In the genomic region with DNA sequence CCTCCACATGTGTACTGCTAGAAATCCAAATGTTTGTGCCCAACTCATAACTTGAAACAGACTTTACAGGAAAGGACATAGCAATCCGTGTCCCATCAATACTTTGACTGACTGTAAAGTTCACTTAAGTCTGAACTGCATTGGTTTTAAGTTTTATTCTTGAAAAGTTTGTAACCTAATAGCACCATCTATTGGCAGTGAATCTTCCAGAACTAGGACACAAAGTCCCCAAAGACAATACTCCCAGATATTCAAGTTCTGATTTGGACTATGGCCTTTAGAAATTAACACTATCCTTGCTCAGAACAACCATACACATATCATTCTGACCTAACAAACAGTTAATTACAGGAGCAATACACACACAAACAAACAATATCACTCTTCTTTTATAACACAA, we compare ENCODE assay signal across 23 mouse cellular contexts.
A peak's percentile ranks its signal among the peaks of the same experiment; 100 is the strongest.
DNase-seq lines count a peak whose midpoint lies in the region; ATAC-seq and TF ChIP-seq lines count a peak whose summit lies in the region.
"Had no signal": no experiment of that assay in that cellular context is flagged by ENCODE, and none has a peak within 500 bp of the region (broad histone marks: within the 10 kb centered on the region; RNA-seq: fewer than 3 reads in every experiment).

No protein-coding gene starts in this region.

- H3K9ac ChIP-seq in embryonic facial prominence, embryonic 14.5 days (ENCODE audit: low read depth, low read length), result no peak overlapping the region
- no peak overlapping the region for H3K9ac ChIP-seq in intestine, postnatal 0 days (ENCODE audit: low read depth, low read length)
- H3K9ac ChIP-seq in intestine, embryonic 15.5 days, result no peak overlapping the region
- H3K9ac ChIP-seq in midbrain, embryonic 14.5 days (replicated peaks; ENCODE audit: low read length), result no peak overlapping the region
- H3K9ac ChIP-seq in stomach, postnatal 0 days (ENCODE audit: low read length), result no peak overlapping the region
- H3K9ac ChIP-seq: embryonic facial prominence, embryonic 15.5 days; hindbrain, embryonic 12.5 days; kidney, embryonic 15.5 days; liver, embryonic 13.5 days; lung, embryonic 15.5 days; neural tube, embryonic 13.5 days had no signal

- 0 out of 2 replicates have a peak, but pooled peaks have one; percentile 24 for TF ChIP-seq CTCF in intestine, postnatal 0 days (IDR thresholded peaks at IDR 0.05; ENCODE audit: low read depth)
- peak; percentile 46 for TF ChIP-seq CTCF in stomach, postnatal 0 days (IDR thresholded peaks at IDR 0.05; ENCODE audit: low read depth)

- 54% methylated on average over 1 of the region's 1 CpGs for WGBS in embryonic facial prominence, embryonic 14.5 days
- 66% methylated on average over 1 of the region's 1 CpGs for WGBS in embryonic facial prominence, embryonic 10.5 days
- 37% methylated on average over 1 of the region's 1 CpGs for WGBS in intestine, postnatal 0 days
- 50% methylated on average over 1 of the region's 1 CpGs for WGBS in intestine, embryonic 15.5 days
- 74% methylated on average over 1 of the region's 1 CpGs for WGBS in midbrain, embryonic 14.5 days
- WGBS in midbrain, embryonic 10.5 days, result 82% methylated on average over 1 of the region's 1 CpGs
- WGBS in stomach, postnatal 0 days, result 46% methylated on average over 1 of the region's 1 CpGs

- no peak overlapping the region for H3K4me3 ChIP-seq in embryonic facial prominence, embryonic 14.5 days (ENCODE audit: low read depth, low read length)
- H3K4me3 ChIP-seq in embryonic facial prominence, embryonic 10.5 days, result no peak overlapping the region
- H3K4me3 ChIP-seq in intestine, postnatal 0 days (ENCODE audit: low read depth, low read length), result no peak overlapping the region
- no peak overlapping the region for H3K4me3 ChIP-seq in intestine, embryonic 15.5 days (replicated peaks)
- no peak overlapping the region for H3K4me3 ChIP-seq in midbrain, embryonic 14.5 days (replicated peaks; ENCODE audit: low read depth, low read length)
- H3K4me3 ChIP-seq in midbrain, embryonic 10.5 days, result no peak overlapping the region
- H3K4me3 ChIP-seq in stomach, postnatal 0 days (ENCODE audit: low read depth, low read length), result no peak overlapping the region
- H3K4me3 ChIP-seq: embryonic facial prominence, embryonic 15.5 days; heart, embryonic 10.5 days; hindbrain, embryonic 12.5 days; kidney, embryonic 15.5 days; liver, embryonic 13.5 days; lung, embryonic 15.5 days; neural tube, embryonic 13.5 days had no signal

- H3K4me1 ChIP-seq in embryonic facial prominence, embryonic 14.5 days (ENCODE audit: control insufficient read depth, insufficient read depth, low read length), result no peaks in the 10 kb centered on the region
- no peaks in the 10 kb centered on the region for H3K4me1 ChIP-seq in embryonic facial prominence, embryonic 10.5 days
- no peaks in the 10 kb centered on the region for H3K4me1 ChIP-seq in intestine, postnatal 0 days (replicated peaks; ENCODE audit: control insufficient read depth, insufficient read depth, low read length)
- no peaks in the 10 kb centered on the region for H3K4me1 ChIP-seq in intestine, embryonic 15.5 days (replicated peaks)
- H3K4me1 ChIP-seq in midbrain, embryonic 14.5 days (ENCODE audit: control insufficient read depth, insufficient read depth, low read length), result no peaks in the 10 kb centered on the region
- no peaks in the 10 kb centered on the region for H3K4me1 ChIP-seq in midbrain, embryonic 10.5 days
- no peaks in the 10 kb centered on the region for H3K4me1 ChIP-seq in stomach, postnatal 0 days (replicated peaks; ENCODE audit: control insufficient read depth, insufficient read depth)
- H3K4me1 ChIP-seq: embryonic facial prominence, embryonic 15.5 days; heart, embryonic 10.5 days; hindbrain, embryonic 12.5 days; kidney, embryonic 15.5 days; liver, embryonic 13.5 days; lung, embryonic 15.5 days; neural tube, embryonic 13.5 days had no signal

- no peak for TF ChIP-seq EP300 in stomach, postnatal 0 days (optimal IDR thresholded peaks at IDR 0.05)

- H3K9me3 ChIP-seq in embryonic facial prominence, embryonic 14.5 days (ENCODE audit: control insufficient read depth, low read length), result no peaks in the 10 kb centered on the region
- H3K9me3 ChIP-seq in embryonic facial prominence, embryonic 10.5 days, result no peaks in the 10 kb centered on the region
- no peaks in the 10 kb centered on the region for H3K9me3 ChIP-seq in intestine, postnatal 0 days (ENCODE audit: control insufficient read depth)
- H3K9me3 ChIP-seq in intestine, embryonic 15.5 days, result no peaks in the 10 kb centered on the region
- no peaks in the 10 kb centered on the region for H3K9me3 ChIP-seq in midbrain, embryonic 14.5 days (ENCODE audit: control insufficient read depth, low read length)
- H3K9me3 ChIP-seq in midbrain, embryonic 10.5 days (replicated peaks), result no peaks in the 10 kb centered on the region
- H3K9me3 ChIP-seq in stomach, postnatal 0 days (ENCODE audit: control insufficient read depth, low read length), result no peaks in the 10 kb centered on the region
- H3K9me3 ChIP-seq: embryonic facial prominence, embryonic 15.5 days; heart, embryonic 10.5 days; hindbrain, embryonic 12.5 days; kidney, embryonic 15.5 days; liver, embryonic 13.5 days; lung, embryonic 15.5 days; neural tube, embryonic 13.5 days had no signal

- no peak overlapping the region for H3K4me2 ChIP-seq in embryonic facial prominence, embryonic 14.5 days (ENCODE audit: low read depth, low read length)
- H3K4me2 ChIP-seq in intestine, postnatal 0 days (replicated peaks; ENCODE audit: low read depth), result no peak overlapping the region
- no peak overlapping the region for H3K4me2 ChIP-seq in intestine, embryonic 15.5 days (replicated peaks)
- H3K4me2 ChIP-seq in midbrain, embryonic 14.5 days (ENCODE audit: low read length), result no peak overlapping the region
- no peak overlapping the region for H3K4me2 ChIP-seq in stomach, postnatal 0 days (replicated peaks; ENCODE audit: low read depth)
- H3K4me2 ChIP-seq: embryonic facial prominence, embryonic 15.5 days; hindbrain, embryonic 12.5 days; kidney, embryonic 15.5 days; liver, embryonic 13.5 days; lung, embryonic 15.5 days; midbrain, embryonic 11.5 days; neural tube, embryonic 13.5 days had no signal

- ATAC-seq in embryonic facial prominence, embryonic 14.5 days (ENCODE audit: low read depth), result no peak
- no peak for ATAC-seq in intestine, postnatal 0 days
- no peak for ATAC-seq in intestine, embryonic 15.5 days
- ATAC-seq in midbrain, embryonic 14.5 days (ENCODE audit: low FRiP score, low TSS enrichment), result no peak
- ATAC-seq in stomach, postnatal 0 days (ENCODE audit: low FRiP score, low TSS enrichment), result no peak

- no peak overlapping the region for H3K27ac ChIP-seq in embryonic facial prominence, embryonic 14.5 days (replicated peaks; ENCODE audit: low read depth, low read length)
- no peak overlapping the region for H3K27ac ChIP-seq in embryonic facial prominence, embryonic 10.5 days (replicated peaks)
- H3K27ac ChIP-seq in intestine, postnatal 0 days (ENCODE audit: low read depth, low read length), result no peak overlapping the region
- no peak overlapping the region for H3K27ac ChIP-seq in intestine, embryonic 15.5 days
- H3K27ac ChIP-seq in midbrain, embryonic 14.5 days (replicated peaks; ENCODE audit: low read depth, low read length), result no peak overlapping the region
- no peak overlapping the region for H3K27ac ChIP-seq in midbrain, embryonic 10.5 days (replicated peaks)
- no peak overlapping the region for H3K27ac ChIP-seq in stomach, postnatal 0 days (replicated peaks)
- H3K27ac ChIP-seq: embryonic facial prominence, embryonic 15.5 days; heart, embryonic 10.5 days; hindbrain, embryonic 12.5 days; kidney, embryonic 15.5 days; liver, embryonic 13.5 days; lung, embryonic 15.5 days; macrophage; neural tube, embryonic 13.5 days had no signal

- peak; percentile 19 for DNase-seq in embryonic facial prominence, embryonic 14.5 days (ENCODE audit: low spot score)
- DNase-seq in embryonic facial prominence, embryonic 10.5 days (ENCODE audit: low spot score), result no peak
- peak; percentile 39 for DNase-seq in midbrain, embryonic 14.5 days
- DNase-seq in midbrain, embryonic 10.5 days (ENCODE audit: low spot score), result no peak
- no peak for DNase-seq in stomach, postnatal 0 days (ENCODE audit: low spot score)
- DNase-seq in thymus, postnatal 4 days, result no peak
- DNase-seq: adrenal gland, postnatal 36 days; B cell, adult 2 months; cerebellum, adult 9-11 months; gastrocnemius, postnatal 25 days; heart, postnatal 14 days; left cerebral cortex, postnatal 4 days; liver, embryonic 13.5 days had no signal

- H3K27me3 ChIP-seq in embryonic facial prominence, embryonic 14.5 days (replicated peaks; ENCODE audit: control insufficient read depth, insufficient read depth, low read length), result no peaks in the 10 kb centered on the region
- H3K27me3 ChIP-seq in embryonic facial prominence, embryonic 10.5 days (replicated peaks; ENCODE audit: low read depth, poor library complexity, severe bottlenecking), result no peaks in the 10 kb centered on the region
- H3K27me3 ChIP-seq in intestine, postnatal 0 days (replicated peaks; ENCODE audit: control insufficient read depth, insufficient read depth, low read length), result no peaks in the 10 kb centered on the region
- H3K27me3 ChIP-seq in intestine, embryonic 15.5 days (replicated peaks), result no peaks in the 10 kb centered on the region
- no peaks in the 10 kb centered on the region for H3K27me3 ChIP-seq in midbrain, embryonic 14.5 days (ENCODE audit: control insufficient read depth, insufficient read depth, low read length)
- no peaks in the 10 kb centered on the region for H3K27me3 ChIP-seq in midbrain, embryonic 10.5 days (ENCODE audit: low read depth, poor library complexity, severe bottlenecking)
- no peaks in the 10 kb centered on the region for H3K27me3 ChIP-seq in stomach, postnatal 0 days (ENCODE audit: control insufficient read depth, insufficient read depth, low read length)
- H3K27me3 ChIP-seq: embryonic facial prominence, embryonic 15.5 days; hindbrain, embryonic 12.5 days; kidney, embryonic 15.5 days; liver, embryonic 13.5 days; lung, embryonic 15.5 days; neural tube, embryonic 13.5 days had no signal

- H3K36me3 ChIP-seq in embryonic facial prominence, embryonic 14.5 days (ENCODE audit: control insufficient read depth, insufficient read depth, low read length), result no peaks in the 10 kb centered on the region
- H3K36me3 ChIP-seq in embryonic facial prominence, embryonic 10.5 days (replicated peaks), result no peaks in the 10 kb centered on the region
- H3K36me3 ChIP-seq in intestine, postnatal 0 days (ENCODE audit: control insufficient read depth, insufficient read depth), result no peaks in the 10 kb centered on the region
- no peaks in the 10 kb centered on the region for H3K36me3 ChIP-seq in intestine, embryonic 15.5 days
- no peaks in the 10 kb centered on the region for H3K36me3 ChIP-seq in midbrain, embryonic 14.5 days (ENCODE audit: control insufficient read depth, insufficient read depth, low read length)
- no peaks in the 10 kb centered on the region for H3K36me3 ChIP-seq in midbrain, embryonic 10.5 days
- no peaks in the 10 kb centered on the region for H3K36me3 ChIP-seq in stomach, postnatal 0 days (ENCODE audit: control insufficient read depth, insufficient read depth, low read length)
- H3K36me3 ChIP-seq: embryonic facial prominence, embryonic 15.5 days; heart, embryonic 10.5 days; hindbrain, embryonic 12.5 days; kidney, embryonic 15.5 days; liver, embryonic 13.5 days; lung, embryonic 15.5 days; neural tube, embryonic 13.5 days had no signal

Comparison
In these comparisons a context has a peak if more than half of its experiments do, and no peak if none do; other contexts are left out.
1. DNase-seq: peak in embryonic facial prominence, embryonic 14.5 days (single experiment) and midbrain, embryonic 14.5 days (single experiment); none in embryonic facial prominence, embryonic 10.5 days (single experiment), midbrain, embryonic 10.5 days (single experiment), stomach, postnatal 0 days (single experiment) and thymus, postnatal 4 days (single experiment).